Mouse (Mus musculus) spleen, adult 2 months (tissue): ENCODE measurements at regions not wholly inside any gene's neighbourhood (a gene's known extent, or its start where the extent isn't known, plus 50 kb on each side); places are given as distances from the start of the nearest gene placed in this dataset.

ENCODE experiments used
- CTCF ChIP-seq: fragments of 200-500 bp; IDR thresholded peaks from 2 replicates; pipeline ENCODE4 v1.5.1; 2011; ENCODE audit warnings: mild to moderate bottlenecking, inconsistent platforms; ENCODE audit not compliant: insufficient read depth, insufficient read length, insufficient replicate concordance; ENCODE audit errors: extremely low read depth
- POLR2A ChIP-seq: fragments of 200-500 bp; IDR thresholded peaks from 2 replicates; pipeline ENCODE4 v1.6.1; 2011; ENCODE audit warnings: low read depth, low read length, inconsistent platforms

DNA sequence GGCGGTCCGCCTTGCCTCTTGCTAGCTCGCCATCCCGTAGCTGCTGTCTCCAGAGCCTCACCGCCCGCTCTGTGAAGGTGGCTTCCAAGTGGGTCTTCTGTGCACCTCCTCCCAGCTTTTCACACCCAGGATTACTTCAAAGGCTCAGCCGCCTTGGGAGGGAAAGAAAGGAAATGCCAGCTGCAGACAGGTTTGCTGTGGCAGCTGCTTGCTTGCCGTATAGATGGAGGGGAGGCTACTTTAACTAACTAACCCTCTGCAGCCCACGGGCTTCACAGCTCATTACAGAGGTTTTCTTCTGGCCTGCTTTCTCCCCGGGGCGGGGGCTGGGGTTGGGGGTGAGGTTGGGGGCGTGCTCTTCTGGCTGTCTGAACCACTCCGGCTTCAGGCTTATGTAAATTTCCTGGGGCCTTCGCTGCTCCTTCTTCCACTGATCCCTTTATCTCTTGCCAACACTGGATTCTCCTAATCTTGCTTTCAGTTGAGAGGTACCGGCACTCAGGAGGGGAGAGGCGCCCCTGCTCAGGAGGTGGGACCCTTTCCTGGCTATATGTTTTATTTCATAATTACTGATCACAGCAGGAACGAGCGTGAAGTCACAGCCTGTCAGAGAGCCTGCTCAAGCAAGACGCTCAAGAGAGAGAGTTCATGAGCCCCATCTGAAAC lies 97.6 kb upstream of the Tspan5 start:
- no peak for TF ChIP-seq POLR2A
- TF ChIP-seq CTCF = no peak
